Mouse (Mus musculus): Measurements from ENCODE around the gene Tmem35b. TPM values are rescaled to one million over a fixed set of nuclear protein-coding genes. Genes with fewer than 3 reads are reported as not detected.

Gene Tmem35b
- polyA plus RNA-seq (2015; fragmentation: Nextera tagmentation; extraction: Ambion mirVana) = 9.7 and 10.5 TPM in 2 replicates

DNA sequence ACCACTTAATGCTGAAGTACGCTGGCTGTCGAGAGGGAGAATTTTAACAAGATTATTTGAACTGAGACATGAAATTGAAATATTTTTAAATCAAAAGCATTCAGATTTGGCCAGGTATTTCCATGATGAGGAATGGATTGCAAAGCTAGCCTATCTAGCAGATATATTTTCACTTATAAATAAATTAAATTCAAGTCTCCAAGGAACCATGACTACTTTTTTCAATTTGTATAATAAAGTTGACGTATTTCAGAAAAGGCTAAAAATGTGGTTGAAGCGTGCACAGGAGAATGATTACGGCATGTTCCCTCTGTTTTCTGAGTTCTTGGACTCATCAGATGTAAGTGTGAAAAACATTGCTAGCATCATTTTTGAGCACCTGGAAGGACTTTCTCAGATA, at the start of gene Tmem35b:
Gene Tmem35b (plus strand): TSS at position 301 of the 400 bp plus-strand sequence.

GRCm38 (mm10) chr4:127076875-127077548, 46.5 kb upstream of the Tmem35b start, which contains the start of gene Zmym6:
Gene Zmym6, plus strand, starts transcription at chr4:127077383.

DNA sequence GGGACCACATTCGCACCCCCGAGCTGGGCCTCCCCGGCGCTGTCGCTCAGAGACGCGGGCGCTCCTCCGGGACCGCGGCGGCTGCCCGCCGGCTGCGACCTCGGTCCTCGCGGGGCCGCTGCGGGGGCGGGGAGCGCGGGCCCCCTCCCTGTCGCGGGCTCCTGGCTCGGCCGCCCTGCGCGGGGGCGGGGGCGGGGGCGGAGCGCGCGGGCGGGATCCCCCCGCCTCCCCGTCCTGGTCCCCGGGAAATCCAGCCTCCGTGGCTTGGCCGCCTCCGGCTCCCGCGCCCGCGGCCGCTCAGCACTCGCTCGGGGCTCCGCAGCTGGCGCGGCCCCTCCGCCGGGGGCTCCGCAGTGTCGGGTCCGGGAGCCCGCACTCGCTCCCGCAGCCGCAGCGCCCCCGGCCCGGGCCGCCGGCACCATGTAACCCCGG, 45.4 kb downstream of the Tmem35b start, which contains the start of gene Dlgap3:
Gene Dlgap3 (plus strand): TSS at position 291 of the 432 bp plus-strand sequence.

Other genes with a start within 250 kb of the Tmem35b start
- 9.5 TPM in 2 replicates for gene Zmym4, start 155.6 kb upstream of the Tmem35b start, polyA plus RNA-seq (2015; fragmentation: Nextera tagmentation; extraction: Ambion mirVana)
- 74.8 and 75.1 TPM in 2 replicates for gene Sfpq, start 102.4 kb upstream of the Tmem35b start, polyA plus RNA-seq (2015; fragmentation: Nextera tagmentation; extraction: Ambion mirVana)
- 12.2 and 12.5 TPM in 2 replicates for gene Zmym1, start 62.5 kb upstream of the Tmem35b start, polyA plus RNA-seq (2015; fragmentation: Nextera tagmentation; extraction: Ambion mirVana)
- 5.7 and 5.8 TPM in 2 replicates for gene Zmym6, start 46.3 kb upstream of the Tmem35b start, polyA plus RNA-seq (2015; fragmentation: Nextera tagmentation; extraction: Ambion mirVana)
- gene Dlgap3, start 45.5 kb downstream of the Tmem35b start, polyA plus RNA-seq (2015; fragmentation: Nextera tagmentation; extraction: Ambion mirVana) = 0.05 and 0.12 TPM in 2 replicates
- gene Smim12, start 120.1 kb downstream of the Tmem35b start, polyA plus RNA-seq (2015; fragmentation: Nextera tagmentation; extraction: Ambion mirVana) = 35.3 and 41.1 TPM in 2 replicates
- 9.9 and 10.0 TPM in 2 replicates for gene Gja4, start 190.3 kb downstream of the Tmem35b start, polyA plus RNA-seq (2015; fragmentation: Nextera tagmentation; extraction: Ambion mirVana)
- gene Gjb3, start 207.2 kb downstream of the Tmem35b start, polyA plus RNA-seq (2015; fragmentation: Nextera tagmentation; extraction: Ambion mirVana) = 0.69 and 0.99 TPM in 2 replicates
- not detected in 2 replicates for gene Gjb4, start 230.4 kb downstream of the Tmem35b start, polyA plus RNA-seq (2015; fragmentation: Nextera tagmentation; extraction: Ambion mirVana)
- gene Gjb5, start 234.5 kb downstream of the Tmem35b start, polyA plus RNA-seq (2015; fragmentation: Nextera tagmentation; extraction: Ambion mirVana) = 1.0 and 1.2 TPM in 2 replicates

Data from spleen, postnatal 0 days (tissue).